Mouse (Mus musculus) retina, postnatal 7 days (tissue): Measurements from ENCODE around the gene Tgfb1i1.
A peak's percentile ranks its signal among the peaks of the same experiment; 100 is the strongest.

Experiments
- DNase-seq: peaks from one replicate; pipeline ENCODE4 v3.0.0-alpha.2; 2012; ENCODE audit warnings: low read depth, low spot score

Tgfb1i1 gene

DNA sequence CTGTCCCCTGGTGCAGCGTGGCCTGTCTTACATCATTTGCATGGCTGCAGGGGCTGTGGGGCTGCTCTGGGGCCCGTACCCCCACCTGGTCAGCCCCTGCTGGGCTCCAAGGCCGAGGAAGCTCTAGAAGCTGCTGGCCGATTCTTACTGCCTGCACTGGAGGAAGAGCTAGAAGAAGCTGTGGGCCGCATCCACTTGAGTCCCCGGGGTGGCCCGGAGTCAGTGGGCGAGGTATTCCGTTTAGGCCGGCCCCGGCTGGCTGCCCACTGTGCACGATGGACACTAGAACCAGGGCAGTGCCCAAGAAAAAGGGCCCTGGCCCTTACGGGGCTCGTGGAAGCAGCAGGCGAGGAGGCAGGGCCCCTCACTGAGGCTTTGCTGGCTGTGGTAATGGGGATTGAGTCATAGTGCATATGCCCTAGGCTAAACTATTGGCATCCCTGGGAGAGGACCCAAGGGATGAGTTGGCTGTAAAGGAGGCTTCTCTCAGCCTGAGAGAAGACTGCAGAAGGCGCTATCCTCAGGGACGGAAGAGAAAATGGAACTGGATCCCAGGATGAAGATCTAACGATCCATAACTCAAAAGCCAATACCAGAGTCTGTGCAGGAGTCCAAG lies 2.1 kb upstream of the Tgfb1i1 start:
- DNase-seq: no peak

DNA sequence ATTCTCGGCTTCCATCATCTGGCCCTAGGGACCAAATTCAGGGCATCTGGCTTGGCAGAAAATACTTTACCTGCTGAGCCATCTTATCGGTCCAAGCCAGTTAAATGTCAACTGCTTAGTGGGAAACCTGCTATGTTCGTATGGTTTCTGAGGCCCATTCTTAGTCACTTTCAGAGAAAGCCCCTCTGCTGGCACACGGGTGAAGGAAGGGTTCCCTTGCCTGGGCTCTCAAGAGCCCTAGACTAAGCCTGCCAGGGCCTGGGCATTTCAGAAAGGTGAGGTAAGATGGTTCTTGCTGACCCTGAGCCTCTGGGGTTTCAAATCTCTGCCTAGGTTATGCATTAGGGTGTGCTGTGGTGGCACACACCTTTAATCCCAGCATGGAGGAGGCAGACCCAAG lies 1.1 kb upstream of the Tgfb1i1 start:
- DNase-seq: no peak

DNA sequence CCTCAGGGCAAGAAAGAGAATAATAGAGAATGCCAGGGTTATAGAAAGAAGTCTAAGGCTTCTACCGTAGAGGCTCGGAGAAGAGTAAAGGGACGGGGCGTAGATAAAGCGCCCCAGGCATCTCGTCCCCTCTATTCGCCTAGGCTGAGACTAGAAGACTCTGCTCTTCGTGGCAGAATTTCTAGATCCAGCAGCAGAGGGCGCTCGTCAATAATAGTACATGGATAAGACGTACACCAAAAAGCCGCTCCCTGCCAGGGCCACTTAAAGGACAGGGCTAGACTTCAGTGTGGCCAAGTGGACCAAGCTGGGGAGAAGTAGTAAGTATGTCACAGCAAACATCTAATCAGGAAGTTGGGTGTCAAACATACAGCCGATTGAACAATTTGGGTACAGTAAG lies 831 bp downstream of the Tgfb1i1 start:
- DNase-seq: peak; percentile 79

DNA sequence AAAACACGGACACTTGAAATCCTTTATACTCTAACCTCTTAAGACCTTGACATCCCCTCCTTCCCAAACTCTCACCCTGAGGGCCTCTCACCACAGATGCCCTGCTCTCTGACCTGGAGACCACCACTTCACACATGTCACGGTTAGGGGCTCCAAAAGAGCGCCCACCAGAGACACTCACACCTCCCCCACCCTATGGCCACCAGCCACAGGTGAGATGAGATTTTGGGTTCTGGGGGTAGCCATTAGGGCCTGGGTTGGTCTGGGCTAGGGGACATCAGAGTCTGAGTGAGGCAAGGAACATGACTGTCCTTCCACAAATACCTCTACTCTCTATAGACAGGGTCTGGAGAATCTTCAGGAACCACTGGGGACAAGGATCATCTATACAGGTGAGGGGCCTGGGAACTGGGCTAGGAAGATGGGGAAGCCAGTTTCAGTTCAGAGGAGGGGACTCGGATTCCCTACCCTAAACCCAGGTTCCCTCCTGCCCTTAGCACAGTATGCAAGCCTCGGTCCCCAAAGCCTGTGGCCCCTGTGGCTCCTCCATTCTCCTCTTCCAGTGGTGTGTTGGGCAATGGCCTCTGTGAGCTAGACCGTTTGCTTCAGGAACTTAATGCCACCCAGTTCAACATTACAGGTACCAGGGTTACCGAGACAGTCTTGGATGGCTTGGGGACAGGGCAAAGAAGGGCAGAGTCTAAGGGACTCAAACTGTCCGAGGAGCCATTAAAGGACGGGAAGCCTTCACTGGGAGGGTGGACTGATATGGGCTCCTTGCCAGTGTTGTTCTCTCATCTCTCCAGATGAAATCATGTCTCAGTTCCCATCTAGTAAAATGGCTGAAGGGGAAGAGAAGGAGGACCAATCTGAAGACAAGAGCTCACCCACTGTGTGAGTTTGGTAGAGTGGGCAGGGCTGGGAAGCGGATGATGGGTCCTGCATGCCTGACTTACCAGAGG lies 1.8 kb downstream of the Tgfb1i1 start:
- no peak for DNase-seq

DNA sequence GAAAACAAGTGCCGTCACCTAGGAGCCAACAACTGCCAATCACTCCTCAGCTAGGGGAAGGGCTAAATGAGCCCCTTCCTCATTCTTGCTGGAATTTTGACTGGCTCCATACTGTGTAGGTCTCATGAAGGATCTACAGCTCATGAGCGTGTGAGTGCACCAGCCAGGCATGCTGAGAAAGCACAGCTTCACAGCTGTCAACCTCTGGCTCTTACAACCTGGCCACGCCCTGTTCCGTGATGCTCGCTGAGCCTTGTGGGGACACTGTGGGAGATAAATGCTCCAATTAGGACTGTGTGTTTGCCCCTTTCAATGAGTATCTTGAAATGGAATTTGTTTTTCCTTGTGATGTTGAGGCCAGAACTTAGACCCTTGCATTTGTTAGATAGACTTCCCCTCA lies 3.4 kb downstream of the Tgfb1i1 start:
- DNase-seq: no peak

DNA sequence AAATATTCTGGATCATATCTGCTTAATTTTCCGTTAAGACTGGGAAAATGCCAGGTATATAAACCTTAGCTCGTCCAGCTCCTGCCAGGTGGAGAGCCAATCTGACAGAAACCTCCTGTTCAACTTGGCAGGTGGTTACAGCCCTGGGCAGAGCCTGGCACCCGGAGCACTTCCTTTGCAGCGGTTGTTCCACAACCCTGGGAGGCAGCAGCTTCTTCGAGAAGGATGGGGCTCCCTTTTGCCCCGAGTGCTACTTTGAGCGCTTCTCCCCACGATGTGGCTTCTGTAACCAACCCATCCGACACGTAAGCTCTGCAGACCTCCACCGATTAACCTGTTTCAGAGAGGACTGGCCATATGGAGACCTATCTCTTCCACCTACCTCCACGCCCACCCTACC lies 5.3 kb downstream of the Tgfb1i1 start:
- no peak for DNase-seq

DNA sequence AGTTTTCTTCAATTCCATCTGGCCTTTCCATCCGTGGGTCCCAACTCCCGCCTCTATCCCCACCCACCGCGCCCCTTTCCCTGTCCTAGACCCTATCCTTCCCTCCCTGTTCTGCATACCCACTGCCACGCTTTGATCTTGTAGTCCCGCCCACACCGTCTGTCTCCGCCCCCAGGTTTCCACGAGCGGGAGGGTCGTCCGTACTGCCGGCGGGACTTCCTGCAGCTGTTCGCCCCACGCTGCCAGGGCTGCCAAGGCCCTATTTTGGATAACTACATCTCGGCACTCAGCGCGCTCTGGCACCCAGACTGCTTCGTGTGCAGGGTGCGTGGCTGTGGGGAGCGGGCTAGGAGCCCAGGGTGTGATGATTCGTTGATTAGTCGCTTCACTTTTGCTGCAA lies 6.0 kb downstream of the Tgfb1i1 start:
- DNase-seq: no peak

DNA sequence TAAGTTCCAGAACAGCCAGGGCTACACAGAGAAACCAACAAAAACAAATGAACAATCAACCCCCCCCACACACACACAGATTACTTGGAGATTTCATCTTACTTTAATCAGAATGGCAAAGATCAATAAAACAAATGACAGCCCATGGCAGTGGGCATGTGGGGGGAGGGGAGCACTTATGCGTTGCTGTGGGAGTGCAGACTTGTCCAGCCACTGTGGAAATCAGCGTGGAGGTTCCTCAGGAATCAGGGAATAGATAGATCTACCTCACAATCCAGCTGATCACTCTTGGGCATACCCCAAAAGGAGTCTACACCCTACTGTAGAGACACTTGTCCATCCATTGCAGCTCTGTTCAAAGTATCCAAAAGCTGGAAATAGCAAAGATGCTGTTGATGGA lies 8.4 kb downstream of the Tgfb1i1 start:
- no peak for DNase-seq

DNA sequence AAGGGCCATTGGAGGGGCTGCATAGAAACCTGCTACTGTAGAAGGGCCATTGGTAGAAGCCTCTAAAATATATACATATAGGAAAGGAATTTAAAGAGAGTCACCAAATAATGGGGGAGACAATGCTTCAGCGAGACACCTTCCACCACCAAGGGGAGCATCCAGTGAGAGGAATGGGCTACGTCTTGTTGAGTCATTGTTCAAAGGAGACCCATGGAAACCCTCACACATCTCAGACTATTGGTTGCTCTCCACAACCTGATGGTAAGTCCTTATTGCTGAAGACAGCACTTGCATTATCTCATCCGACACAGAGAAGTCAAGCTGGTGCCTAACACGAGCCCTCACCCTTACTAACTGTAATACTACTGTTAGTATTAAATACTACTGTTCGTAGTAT lies 9.1 kb downstream of the Tgfb1i1 start:
- DNase-seq: no peak

DNA sequence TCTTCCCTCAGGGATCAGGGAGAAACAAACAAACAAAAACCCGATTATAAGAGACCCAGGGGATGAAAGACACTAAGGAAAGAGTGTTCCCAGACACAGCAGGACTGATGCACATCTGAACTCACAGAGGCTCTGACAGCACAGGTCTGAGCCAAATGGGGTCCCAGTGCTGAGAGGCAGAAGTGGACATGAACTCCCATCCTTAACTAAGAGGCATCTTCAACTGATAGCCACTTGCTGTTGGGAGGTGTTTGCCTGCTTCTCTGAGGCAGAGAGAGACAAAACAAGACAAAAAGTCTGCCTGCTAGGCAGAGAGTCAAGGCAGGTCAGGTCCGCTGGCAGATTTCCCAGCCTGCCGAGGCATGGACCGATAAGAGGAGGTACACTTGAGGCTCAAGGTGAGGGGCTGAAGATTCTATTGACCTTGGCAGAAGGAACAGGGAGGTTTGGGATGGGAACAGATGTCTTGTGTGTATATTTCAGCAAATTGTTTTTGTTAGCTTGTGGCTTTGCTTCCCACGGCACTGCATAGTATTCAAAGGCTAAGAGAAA lies 10.2 kb downstream of the Tgfb1i1 start:
- DNase-seq: no peak

DNA sequence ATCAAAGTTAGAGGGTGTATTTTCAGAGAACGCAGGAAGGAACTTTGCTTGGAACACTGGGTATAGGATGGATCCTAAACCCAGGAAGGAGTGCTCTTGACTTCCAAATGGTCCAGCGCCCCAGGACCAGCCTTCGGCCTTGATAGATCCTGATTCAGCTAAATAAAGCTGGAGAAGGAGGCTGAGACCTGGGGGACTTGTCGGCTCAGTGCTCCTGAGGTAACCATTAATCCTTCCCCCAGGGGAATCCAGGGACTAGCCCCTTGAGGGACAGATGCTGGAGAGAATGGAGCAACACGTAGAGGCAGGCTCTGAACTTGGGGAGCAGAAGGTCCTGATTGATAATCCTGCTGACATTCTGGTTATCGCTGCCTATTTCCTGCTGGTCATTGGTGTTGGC lies 18.8 kb downstream of the Tgfb1i1 start, which contains the start of gene Slc5a2:
Gene Slc5a2 (plus strand): TSS at position 247 of the 400 bp plus-strand sequence.
- no peak for DNase-seq

DNA sequence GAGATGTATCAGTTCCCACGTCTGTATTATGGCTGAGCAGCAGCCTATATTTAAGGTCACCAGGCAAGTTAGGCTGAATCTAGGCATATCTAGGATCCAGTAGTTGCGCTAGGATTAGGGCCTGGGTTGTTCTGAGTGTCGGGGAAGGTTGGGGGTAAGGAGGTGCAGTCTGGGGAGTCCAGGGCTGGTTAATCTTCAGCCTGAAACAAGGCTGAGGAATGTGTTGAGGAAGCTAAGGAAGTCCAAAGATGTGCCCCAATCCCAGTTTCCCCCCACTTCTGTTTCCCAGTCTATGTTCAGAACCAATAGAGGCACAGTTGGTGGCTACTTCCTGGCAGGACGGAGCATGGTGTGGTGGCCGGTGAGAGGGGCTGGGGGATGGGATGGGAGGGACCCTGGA lies 19.4 kb downstream of the Tgfb1i1 start:
- no peak for DNase-seq

DNA sequence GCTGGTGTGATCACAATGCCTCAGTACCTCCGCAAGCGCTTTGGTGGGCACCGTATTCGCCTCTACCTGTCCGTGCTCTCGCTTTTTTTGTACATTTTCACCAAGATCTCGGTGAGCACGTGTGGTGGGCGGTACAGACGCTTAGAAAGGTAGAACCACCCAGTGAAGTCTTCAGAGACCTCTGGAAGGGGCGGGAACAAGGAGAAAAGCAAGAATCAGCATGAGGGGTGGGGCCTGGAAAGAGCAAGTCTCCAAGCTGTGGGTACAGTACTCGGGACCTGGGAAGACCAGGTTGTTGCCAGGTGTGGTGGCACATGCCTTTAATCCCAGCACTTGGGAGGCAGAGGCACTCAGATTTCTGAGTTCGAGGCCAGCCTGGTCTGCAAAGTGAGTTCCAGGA lies 20.8 kb downstream of the Tgfb1i1 start:
- DNase-seq: no peak

DNA sequence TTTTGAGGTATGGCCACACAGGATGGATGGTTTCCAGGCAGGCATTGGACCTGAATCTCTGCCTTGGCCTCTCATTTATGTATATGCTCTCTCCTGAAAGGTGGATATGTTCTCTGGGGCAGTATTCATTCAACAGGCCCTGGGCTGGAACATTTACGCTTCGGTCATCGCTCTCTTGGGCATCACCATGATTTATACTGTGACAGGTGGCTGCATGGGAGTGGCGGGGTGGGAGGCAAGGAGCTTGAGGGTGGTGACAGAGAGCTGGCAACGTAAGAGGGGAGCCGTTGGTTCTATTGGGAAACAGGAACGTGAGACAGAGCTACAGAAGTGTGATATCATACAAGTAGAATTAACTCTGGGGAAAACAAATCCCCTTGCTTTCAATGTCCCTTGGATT lies 21.2 kb downstream of the Tgfb1i1 start:
- no peak for DNase-seq

DNA sequence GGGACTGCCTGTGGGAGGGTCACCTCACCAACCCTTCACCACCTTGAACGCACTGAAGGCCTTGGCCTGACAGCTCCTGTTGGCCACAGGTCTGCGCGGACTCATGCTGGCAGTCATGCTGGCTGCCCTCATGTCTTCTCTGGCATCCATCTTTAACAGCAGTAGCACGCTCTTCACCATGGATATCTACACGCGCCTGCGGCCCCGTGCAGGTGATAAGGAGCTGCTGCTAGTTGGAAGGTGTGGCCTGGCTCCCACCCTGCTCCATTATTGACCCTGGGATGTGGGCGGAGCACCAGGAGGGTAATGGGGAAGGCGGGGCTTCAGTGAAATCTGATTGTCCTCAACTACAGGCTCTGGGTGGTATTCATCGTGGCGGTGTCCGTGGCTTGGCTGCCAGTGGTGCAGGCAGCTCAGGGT lies 23.8 kb downstream of the Tgfb1i1 start:
- no peak for DNase-seq

DNA sequence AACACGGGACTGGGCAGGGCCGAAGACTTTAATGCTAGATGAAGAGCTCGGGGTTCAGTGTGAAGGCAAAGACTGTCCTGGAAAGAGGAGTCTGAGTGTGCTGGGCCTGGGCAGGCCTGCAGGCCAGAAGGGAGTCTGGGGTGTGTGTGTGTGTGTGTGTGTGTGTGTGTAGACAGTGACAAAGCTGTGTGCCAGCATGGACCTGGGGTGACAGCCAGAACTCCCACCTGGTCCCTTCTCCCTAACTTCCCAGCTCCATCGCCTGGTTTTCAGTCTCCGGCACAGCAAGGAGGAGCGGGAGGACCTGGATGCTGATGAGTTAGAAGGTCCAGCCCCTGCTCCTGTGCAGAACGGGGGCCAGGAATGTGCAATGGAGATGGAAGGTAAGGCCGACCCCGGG lies 24.9 kb downstream of the Tgfb1i1 start:
- no peak for DNase-seq

DNA sequence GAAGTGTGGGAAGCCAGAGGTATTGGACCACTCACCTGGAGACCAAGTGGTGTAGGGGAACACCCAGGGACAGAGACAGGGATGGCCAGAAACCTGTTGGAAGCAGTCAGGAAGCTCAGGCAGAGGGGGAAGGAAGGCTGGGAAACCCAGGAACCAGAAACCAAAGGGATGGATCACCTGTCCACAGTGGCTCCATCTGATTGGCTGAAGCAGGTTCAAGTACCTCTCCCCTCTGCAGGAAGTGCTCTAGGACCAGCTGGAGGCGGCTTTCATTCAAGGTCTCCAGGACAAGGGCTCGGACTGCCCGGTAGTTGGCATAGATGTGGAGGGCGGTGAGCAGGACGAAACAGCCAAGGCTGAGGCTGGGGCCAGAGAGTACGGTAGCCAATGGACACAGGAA lies 29.4 kb downstream of the Tgfb1i1 start:
- DNase-seq: no peak

DNA sequence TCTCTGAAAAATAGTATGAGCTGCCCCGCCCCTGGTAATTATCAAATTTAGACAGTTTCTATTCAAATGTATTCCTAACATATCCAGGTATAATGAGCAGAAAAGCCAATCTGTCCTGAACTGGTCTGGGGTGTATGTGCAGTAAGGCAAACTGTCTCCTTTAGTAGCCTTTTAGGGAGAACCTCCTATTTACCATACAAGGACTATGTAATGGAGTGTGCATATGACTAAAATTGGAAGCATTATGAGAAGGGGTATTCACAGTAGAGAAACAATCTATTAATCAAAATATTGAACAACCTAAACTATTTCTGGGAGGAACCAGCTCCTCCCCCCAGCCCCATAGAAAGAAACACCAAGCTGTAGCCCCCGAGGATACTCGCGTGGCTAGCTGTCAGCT lies 33.1 kb downstream of the Tgfb1i1 start:
- DNase-seq: no peak

DNA sequence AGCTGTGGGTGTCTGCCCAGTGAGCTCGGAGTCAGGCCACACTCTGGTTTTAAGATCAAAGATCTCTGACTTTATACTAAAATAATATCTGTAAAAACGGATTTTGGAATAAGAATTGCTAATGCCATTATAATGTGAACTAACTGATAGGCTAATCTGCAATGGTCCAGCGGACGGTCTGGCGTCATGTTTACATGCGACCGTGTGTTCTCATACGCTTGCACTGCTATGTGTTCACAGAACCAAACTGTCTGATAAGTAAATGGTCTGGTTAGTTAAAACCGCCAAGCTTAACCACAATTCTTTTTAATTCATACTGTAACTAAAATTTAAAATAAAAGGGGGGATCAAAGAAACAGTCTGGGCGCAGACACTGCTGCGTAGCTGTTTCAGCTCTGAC lies 35.2 kb downstream of the Tgfb1i1 start:
- no peak for DNase-seq

DNA sequence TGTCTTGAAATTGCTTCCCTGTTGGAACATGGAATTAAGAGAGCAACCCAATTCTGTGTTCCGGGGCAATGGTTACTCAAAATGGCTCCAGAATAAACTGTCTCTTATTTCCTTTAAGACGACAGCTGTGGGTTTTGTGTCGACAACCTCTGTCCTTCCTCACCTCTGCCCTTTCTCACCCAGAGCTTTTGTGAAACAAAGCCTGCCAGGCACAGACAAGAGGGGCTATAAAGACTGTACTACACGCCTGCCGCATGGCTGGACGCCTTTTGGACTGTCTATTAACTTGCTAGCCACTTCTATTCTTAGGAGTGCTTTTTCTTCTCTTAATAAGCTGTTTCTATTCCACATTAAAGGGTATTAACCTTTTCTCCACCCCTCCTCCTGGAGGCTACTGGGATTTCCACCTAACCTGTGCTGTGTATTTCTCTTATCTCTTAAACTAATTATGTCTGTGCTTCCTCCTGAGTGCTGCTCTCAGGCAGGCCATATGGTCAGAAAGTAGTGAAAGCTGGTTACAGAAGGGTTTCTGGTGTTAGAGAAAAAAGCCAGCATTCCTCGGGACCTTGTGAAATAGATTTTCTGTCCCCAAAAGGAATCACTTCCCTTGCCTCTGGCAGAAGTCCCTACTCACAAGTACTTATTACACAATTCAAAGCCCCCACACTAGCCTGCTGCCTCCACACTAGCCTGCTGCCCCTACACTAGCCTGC lies 36.1 kb downstream of the Tgfb1i1 start:
- no peak for DNase-seq

DNA sequence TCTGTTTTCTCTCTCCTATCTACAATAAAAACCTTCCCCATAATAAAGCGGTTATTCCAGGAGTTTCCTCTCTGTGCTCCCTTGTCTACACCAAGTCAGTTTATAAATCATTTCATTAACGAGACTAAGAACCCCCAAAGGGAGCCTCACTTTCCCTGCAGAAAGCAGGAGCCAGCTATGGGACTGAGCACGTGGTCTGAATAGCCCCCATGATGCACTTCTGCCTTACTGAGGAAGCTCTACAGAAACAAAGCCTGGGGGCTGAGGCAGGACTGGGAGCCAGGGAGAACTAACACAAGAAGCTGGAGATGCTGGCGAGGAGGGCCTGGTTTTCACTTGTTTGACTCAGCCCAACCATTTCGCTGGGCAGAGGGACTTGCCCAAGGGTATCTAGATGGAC lies 37.4 kb downstream of the Tgfb1i1 start:
- DNase-seq: no peak

DNA sequence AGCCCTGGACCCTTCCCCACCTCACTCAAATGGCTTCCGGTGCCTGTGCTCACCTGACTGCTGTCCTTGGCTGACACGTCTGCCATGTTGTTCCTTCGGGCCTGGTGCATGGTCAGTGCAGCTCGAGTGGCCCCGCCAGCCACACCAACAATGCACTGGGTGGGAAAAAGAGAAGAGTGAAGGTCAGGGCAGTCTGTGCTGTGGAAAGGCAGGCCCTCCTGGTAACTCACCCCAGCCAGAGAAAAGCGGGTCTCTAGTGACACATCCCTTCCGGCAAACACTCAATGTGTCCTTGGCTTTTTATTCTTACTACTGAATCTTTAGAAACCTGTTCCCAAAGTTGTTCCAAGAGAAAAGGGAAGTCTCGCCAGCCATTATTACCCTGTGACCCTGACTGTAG lies 38.4 kb downstream of the Tgfb1i1 start:
- DNase-seq: no peak
